Mouse (Mus musculus) 3134 (cell line): ENCODE measurements at regions not wholly inside any gene's neighbourhood (a gene's known extent, or its start where the extent isn't known, plus 50 kb on each side); places are given as distances from the start of the nearest gene placed in this dataset.

Source experiments
- DNase-seq: peaks from one replicate; pipeline ENCODE4 v3.0.0-alpha.2; 2011; ENCODE audit warnings: low spot score; ENCODE audit not compliant: insufficient read length; ENCODE audit errors: extremely low read depth

- no peak for DNase-seq
These were observed 53.5 kb downstream of the Csf2 start for GRCm38 (mm10) chr11:54195954-54196353.

GRCm38 (mm10) chr11:54194733-54195132, 54.7 kb downstream of the Csf2 start:
- no peak for DNase-seq

- no peak for DNase-seq
These were observed 57.2 kb downstream of the Csf2 start for GRCm38 (mm10) chr11:54192275-54192674.

- no peak for DNase-seq
These were observed 61.6 kb downstream of the Csf2 start for GRCm38 (mm10) chr11:54187826-54188225.

- no peak for DNase-seq
These were observed 62.1 kb downstream of the Csf2 start for GRCm38 (mm10) chr11:54187377-54187776.

- DNase-seq: no peak
These were observed 63.6 kb downstream of the Csf2 start for GRCm38 (mm10) chr11:54185710-54186325.

GRCm38 (mm10) chr11:54181696-54182323, 67.7 kb downstream of the Csf2 start:
- peak; percentile 19 for DNase-seq
